Mouse (Mus musculus): ENCODE results near the gene Arl3. TPM values are rescaled to one million over a fixed set of nuclear protein-coding genes. Genes with fewer than 3 reads are reported as not detected.

Gene Arl3
- polyA plus RNA-seq, 1 experiment: 6.8 TPM

GRCm38 (mm10) chr19:46558009-46558408 is 15.0 kb downstream of the Arl3 start:
- no peak for TF ChIP-seq CTCF (IDR thresholded peaks at IDR 0.05; ENCODE audit: extremely low read depth, insufficient read depth, insufficient read length, insufficient replicate concordance)
- TF ChIP-seq POLR2A (IDR thresholded peaks at IDR 0.05; ENCODE audit: low read depth, low read length): no peak
- no peak for DNase-seq (ENCODE audit: low read depth in 1 of 2, low spot score in 2 of 2)
- Histone ChIP-seq H3K27me3 (ENCODE audit: control insufficient read depth, insufficient read depth, low read length) (no peaks in the 10 kb centered on the region), H3K4me1 (ENCODE audit: control insufficient read depth, insufficient read depth, insufficient read length) (no peaks in the 10 kb centered on the region), H3K27ac (ENCODE audit: insufficient read depth, low read length) (no peak overlapping the region), H3K36me3 (ENCODE audit: control insufficient read depth, insufficient read depth, low read length) (no peaks in the 10 kb centered on the region), H3K4me3 (ENCODE audit: extremely low read depth, insufficient read depth, insufficient read length) (no peak overlapping the region)
- 86% methylated on average over 8 of the region's 8 CpGs for WGBS

GRCm38 (mm10) chr19:46553541-46553955 is 19.4 kb downstream of the Arl3 start:
- TF ChIP-seq POLR2A (IDR thresholded peaks at IDR 0.05; ENCODE audit: low read depth, low read length): no peak
- TF ChIP-seq CTCF (IDR thresholded peaks at IDR 0.05; ENCODE audit: extremely low read depth, insufficient read depth, insufficient read length, insufficient replicate concordance): no peak
- Histone ChIP-seq H3K4me1 (ENCODE audit: control insufficient read depth, insufficient read depth, insufficient read length) (no peaks in the 10 kb centered on the region), H3K27ac (ENCODE audit: insufficient read depth, low read length) (no peak overlapping the region), H3K4me3 (ENCODE audit: extremely low read depth, insufficient read depth, insufficient read length) (no peak overlapping the region), H3K27me3 (ENCODE audit: control insufficient read depth, insufficient read depth, low read length) (no peaks in the 10 kb centered on the region), H3K36me3 (ENCODE audit: control insufficient read depth, insufficient read depth, low read length) (no peaks in the 10 kb centered on the region; the same call in 1 of the 2 replicates)
- 60% methylated on average over 11 of the region's 11 CpGs for WGBS
- no peak for DNase-seq (ENCODE audit: low read depth in 1 of 2, low spot score in 2 of 2)

GRCm38 (mm10) chr19:46552496-46552895 is 20.5 kb downstream of the Arl3 start:
- Histone ChIP-seq H3K4me1 (ENCODE audit: control insufficient read depth, insufficient read depth, insufficient read length) (no peaks in the 10 kb centered on the region), H3K36me3 (ENCODE audit: control insufficient read depth, insufficient read depth, low read length) (no peaks in the 10 kb centered on the region; the same call in 1 of the 2 replicates), H3K27me3 (ENCODE audit: control insufficient read depth, insufficient read depth, low read length) (no peaks in the 10 kb centered on the region), H3K27ac (ENCODE audit: insufficient read depth, low read length) (no peak overlapping the region), H3K4me3 (ENCODE audit: extremely low read depth, insufficient read depth, insufficient read length) (no peak overlapping the region)
- no peak for DNase-seq (ENCODE audit: low read depth in 1 of 2, low spot score in 2 of 2)
- TF ChIP-seq CTCF (IDR thresholded peaks at IDR 0.05; ENCODE audit: extremely low read depth, insufficient read depth, insufficient read length, insufficient replicate concordance): no peak
- no peak for TF ChIP-seq POLR2A (IDR thresholded peaks at IDR 0.05; ENCODE audit: low read depth, low read length)
- WGBS: 84% methylated on average over 4 of the region's 4 CpGs

- Histone ChIP-seq H3K27me3 (ENCODE audit: control insufficient read depth, insufficient read depth, low read length) (no peaks in the 10 kb centered on the region), H3K27ac (ENCODE audit: insufficient read depth, low read length) (no peak overlapping the region), H3K4me3 (ENCODE audit: extremely low read depth, insufficient read depth, insufficient read length) (no peak overlapping the region), H3K4me1 (ENCODE audit: control insufficient read depth, insufficient read depth, insufficient read length) (no peaks in the 10 kb centered on the region), H3K36me3 (ENCODE audit: control insufficient read depth, insufficient read depth, low read length) (no peaks in the 10 kb centered on the region; the same call in 1 of the 2 replicates)
- DNase-seq (ENCODE audit: low read depth in 1 of 2, low spot score in 2 of 2): no peak
- 100% methylated on average over 4 of the region's 4 CpGs for WGBS
- no peak for TF ChIP-seq POLR2A (IDR thresholded peaks at IDR 0.05; ENCODE audit: low read depth, low read length)
- no peak for TF ChIP-seq CTCF (IDR thresholded peaks at IDR 0.05; ENCODE audit: extremely low read depth, insufficient read depth, insufficient read length, insufficient replicate concordance)
Measured at GRCm38 (mm10) chr19:46550385-46550784, 22.6 kb downstream of the Arl3 start.

GRCm38 (mm10) chr19:46548110-46548509 is 24.9 kb downstream of the Arl3 start:
- WGBS: 91% methylated on average over 10 of the region's 10 CpGs
- Histone ChIP-seq H3K4me1 (ENCODE audit: control insufficient read depth, insufficient read depth, insufficient read length) (no peaks in the 10 kb centered on the region), H3K27ac (ENCODE audit: insufficient read depth, low read length) (no peak overlapping the region), H3K36me3 (ENCODE audit: control insufficient read depth, insufficient read depth, low read length) (no peaks in the 10 kb centered on the region; the same call in 1 of the 2 replicates), H3K4me3 (ENCODE audit: extremely low read depth, insufficient read depth, insufficient read length) (no peak overlapping the region), H3K27me3 (ENCODE audit: control insufficient read depth, insufficient read depth, low read length) (no peaks in the 10 kb centered on the region)
- DNase-seq (ENCODE audit: low read depth in 1 of 2, low spot score in 2 of 2): no peak
- no peak for TF ChIP-seq CTCF (IDR thresholded peaks at IDR 0.05; ENCODE audit: extremely low read depth, insufficient read depth, insufficient read length, insufficient replicate concordance)
- no peak for TF ChIP-seq POLR2A (IDR thresholded peaks at IDR 0.05; ENCODE audit: low read depth, low read length)

- no peaks in the 10 kb centered on the region for H3K4me1 ChIP-seq (ENCODE audit: control insufficient read depth, insufficient read depth, insufficient read length)
- no peaks in the 10 kb centered on the region; the same call in 1 of the 2 replicates for H3K36me3 ChIP-seq (ENCODE audit: control insufficient read depth, insufficient read depth, low read length)
- DNase-seq (ENCODE audit: low read depth in 1 of 2, low spot score in 2 of 2): no peak
- no peak overlapping the region for H3K27ac ChIP-seq (ENCODE audit: insufficient read depth, low read length)
- no peaks in the 10 kb centered on the region for H3K27me3 ChIP-seq (ENCODE audit: control insufficient read depth, insufficient read depth, low read length)
- 92% methylated on average over 6 of the region's 6 CpGs for WGBS
- H3K4me3 ChIP-seq (ENCODE audit: extremely low read depth, insufficient read depth, insufficient read length): no peak overlapping the region
- TF ChIP-seq CTCF (IDR thresholded peaks at IDR 0.05; ENCODE audit: extremely low read depth, insufficient read depth, insufficient read length, insufficient replicate concordance) (no peak), POLR2A (IDR thresholded peaks at IDR 0.05; ENCODE audit: low read depth, low read length) (no peak)
Measured at GRCm38 (mm10) chr19:46547565-46547964, 25.4 kb downstream of the Arl3 start.

GRCm38 (mm10) chr19:46542750-46543149 is 30.2 kb downstream of the Arl3 start:
- no peak overlapping the region for H3K4me3 ChIP-seq (ENCODE audit: extremely low read depth, insufficient read depth, insufficient read length)
- H3K4me1 ChIP-seq (ENCODE audit: control insufficient read depth, insufficient read depth, insufficient read length): no peaks in the 10 kb centered on the region
- no peak overlapping the region for H3K27ac ChIP-seq (ENCODE audit: insufficient read depth, low read length)
- DNase-seq (ENCODE audit: low read depth in 1 of 2, low spot score in 2 of 2): no peak
- 94% methylated on average over 8 of the region's 8 CpGs for WGBS
- no peak for TF ChIP-seq POLR2A (IDR thresholded peaks at IDR 0.05; ENCODE audit: low read depth, low read length)
- TF ChIP-seq CTCF (IDR thresholded peaks at IDR 0.05; ENCODE audit: extremely low read depth, insufficient read depth, insufficient read length, insufficient replicate concordance): no peak
- no peaks in the 10 kb centered on the region for H3K36me3 ChIP-seq (ENCODE audit: control insufficient read depth, insufficient read depth, low read length)
- H3K27me3 ChIP-seq (ENCODE audit: control insufficient read depth, insufficient read depth, low read length): no peaks in the 10 kb centered on the region
